Mouse (Mus musculus) retina, postnatal 7 days (tissue): ENCODE measurements around the gene Snx13.
A peak's percentile ranks its signal among the peaks of the same experiment; 100 is the strongest.

Experiments used
- DNase-seq: peaks from one replicate; pipeline ENCODE4 v3.0.0-alpha.2; 2012; ENCODE audit warnings: low read depth, low spot score

The Snx13 gene

DNA sequence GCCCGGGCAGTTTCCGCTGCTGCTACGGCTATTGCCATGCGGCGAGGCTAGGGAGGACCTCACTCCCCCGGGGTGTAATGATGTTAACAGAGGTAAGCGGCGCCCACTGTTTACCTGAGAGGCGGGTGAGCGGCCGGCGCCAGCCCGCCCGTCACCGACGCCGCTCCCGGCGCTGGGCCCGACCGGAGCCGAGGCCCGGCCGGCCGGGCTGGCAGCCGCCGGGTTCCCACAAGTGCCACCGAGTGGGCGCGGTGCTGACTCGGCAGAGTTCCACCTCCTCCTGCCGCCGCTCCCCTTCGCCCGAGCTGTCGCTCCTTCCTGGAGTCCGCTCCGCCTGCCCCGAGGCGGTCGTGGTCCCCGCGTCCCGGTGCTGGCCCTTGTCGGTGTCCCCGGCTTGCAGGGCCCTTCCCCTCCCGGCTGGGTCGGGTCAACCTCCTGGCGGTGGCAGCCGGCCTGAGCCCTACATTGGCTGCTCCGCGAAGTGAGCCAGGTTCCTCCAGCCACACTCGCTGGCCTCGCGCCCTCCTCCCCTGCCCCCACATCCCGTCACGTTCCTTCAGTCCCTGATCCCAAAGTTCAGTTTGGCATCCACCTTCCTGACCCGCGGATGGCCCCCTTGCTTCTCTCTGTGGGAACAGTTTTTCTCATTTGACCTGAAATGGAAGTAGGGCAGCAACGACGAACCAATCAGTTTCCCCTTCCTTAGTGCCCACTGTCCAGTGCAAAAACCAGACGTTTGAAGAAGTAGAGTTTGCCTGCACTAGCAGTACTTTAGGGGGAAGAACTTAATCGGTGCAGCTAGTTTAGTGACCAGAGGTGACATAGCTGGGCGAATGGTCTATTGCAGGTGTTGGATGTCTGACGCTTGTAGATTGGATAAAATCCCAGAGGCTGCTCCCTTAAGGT, 587 bp downstream of the Snx13 start:
- DNase-seq = peak; percentile 16

DNA sequence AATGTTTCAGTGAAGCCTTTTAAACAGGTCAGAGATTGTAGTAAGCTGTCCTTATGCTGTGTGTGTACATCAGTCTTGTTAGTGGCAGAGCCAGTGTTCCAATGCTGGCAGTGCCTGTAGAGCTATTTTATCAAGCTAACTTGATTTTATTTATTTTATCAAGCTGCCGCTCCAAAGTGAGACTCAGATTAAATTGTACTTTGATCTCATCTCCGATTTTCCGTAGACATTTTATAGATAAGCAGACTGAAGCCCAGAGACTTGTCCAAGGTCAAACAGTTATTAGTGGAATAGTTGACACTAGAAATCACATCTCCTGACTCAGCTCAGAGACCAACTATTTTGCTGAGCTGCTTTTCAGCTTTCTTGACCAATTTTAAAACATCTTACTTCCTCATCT, 1.9 kb downstream of the Snx13 start:
- DNase-seq = no peak

DNA sequence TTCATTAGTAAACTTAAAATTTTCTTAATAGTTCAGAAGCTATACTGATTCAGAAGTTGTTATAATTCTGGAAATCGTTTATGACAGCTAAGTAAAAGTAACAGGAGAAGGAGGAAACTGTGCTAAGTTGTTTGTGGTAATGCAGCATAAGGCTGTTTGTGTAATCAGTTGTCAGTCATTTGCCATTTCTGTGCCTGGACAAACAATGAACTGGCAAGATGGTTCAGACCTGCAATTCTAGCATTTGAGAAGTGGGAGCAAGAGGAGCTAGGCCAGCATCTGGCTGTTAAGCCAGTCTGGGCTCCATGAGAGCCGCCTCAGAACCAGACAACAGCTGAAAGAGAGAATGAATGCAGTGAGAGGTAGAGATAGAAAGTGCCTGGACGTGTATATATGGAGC, 3.5 kb downstream of the Snx13 start:
- DNase-seq = no peak

DNA sequence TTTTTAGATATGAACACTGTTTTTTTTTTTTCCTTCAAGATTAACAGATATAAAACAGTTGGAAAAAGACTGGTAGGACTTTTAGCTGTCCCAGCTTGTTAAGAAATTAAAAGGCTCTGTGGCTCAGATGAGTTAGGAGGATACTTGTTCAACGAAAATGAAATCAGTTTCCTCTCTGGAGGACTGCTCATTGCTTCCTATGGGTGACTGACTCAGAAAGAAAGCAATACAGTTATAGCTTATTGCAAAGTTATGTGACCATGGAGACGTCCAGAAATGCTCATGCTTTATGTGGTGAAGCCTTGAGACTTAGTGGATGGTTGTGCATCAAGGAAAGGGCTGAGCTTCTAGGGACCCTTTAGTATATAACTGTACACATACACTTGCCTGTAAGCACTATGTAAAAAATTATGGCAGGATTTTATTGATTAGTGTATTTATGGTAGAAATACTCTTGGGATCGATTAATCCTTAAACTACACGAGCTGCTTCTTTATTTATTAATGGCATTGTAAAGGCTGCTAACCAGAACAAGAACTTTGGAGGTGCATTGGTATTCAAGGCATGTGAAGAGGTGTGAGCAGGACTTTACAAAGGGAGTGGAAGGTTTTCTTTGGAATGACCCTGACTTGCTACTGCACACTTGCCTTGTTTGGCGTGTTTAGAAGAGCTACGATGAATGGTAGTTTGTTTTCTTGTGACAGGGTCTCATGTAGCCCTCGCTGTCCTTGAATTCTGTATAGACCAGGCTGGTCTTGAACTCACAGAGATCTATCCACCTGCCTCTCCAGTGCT, 4.2 kb downstream of the Snx13 start:
- no peak for DNase-seq

DNA sequence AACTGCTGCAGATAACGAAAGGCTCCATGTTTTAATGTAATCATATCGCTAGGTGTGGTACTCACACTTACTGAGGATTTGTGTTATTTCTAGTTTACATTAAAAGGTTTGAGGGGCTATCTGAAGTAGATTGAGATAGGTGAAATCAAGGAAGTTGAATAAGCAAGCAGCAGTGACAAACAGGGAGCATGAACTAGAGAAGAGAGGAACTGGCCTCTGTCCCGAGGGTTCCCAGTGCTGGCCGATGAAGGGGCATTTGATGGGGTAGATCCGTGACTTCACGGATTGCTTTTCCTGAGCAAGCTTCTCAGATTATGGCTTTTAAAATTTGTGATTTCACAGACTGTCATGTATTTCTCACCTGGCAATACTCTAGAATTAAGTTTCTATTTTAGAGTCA, 7.4 kb downstream of the Snx13 start:
- no peak for DNase-seq

DNA sequence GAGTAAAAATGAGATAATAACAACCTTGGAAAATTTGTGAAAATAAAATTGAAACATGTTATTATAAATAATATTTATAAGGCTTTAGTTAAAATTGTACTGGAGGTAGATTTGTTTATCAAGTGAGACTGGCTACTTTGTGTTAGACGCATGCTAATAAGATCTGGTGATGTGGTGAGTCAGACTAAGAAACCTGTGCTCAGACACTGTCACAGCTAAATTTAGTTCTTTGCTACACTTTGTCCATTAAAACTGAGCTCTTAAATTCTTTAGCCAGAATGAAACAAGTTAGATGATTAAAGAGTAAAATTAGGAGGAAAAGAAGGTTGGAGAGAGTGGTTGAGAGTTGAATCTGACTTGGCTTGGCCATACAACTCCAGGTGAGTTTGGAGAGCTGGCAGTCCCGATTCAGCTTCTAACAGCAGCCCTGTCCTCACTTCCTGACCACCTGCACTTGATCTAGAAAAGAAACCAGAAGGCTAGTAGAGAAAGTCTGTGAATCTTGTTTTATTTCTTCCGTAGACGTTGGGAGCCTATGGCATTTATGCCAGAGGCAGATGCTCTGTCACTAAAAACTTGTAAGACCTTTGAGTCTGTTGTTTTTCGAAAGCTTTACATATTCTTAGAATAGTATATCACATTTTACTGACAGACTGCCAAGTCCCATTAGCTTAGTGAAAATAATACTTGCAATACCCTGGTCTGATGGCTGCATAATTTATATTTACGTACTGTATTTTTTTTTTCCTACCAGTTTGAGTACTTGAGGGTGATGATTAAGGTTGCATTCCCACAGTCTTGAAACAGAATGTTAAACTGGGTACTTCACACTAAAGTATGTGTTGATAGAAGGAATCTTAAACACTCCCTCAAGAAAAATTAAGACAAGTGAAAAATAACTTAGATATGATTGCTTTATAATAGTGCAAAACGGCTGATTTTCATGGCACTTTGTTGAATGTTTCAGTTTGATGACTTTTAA, 8.4 kb downstream of the Snx13 start:
- DNase-seq = no peak

DNA sequence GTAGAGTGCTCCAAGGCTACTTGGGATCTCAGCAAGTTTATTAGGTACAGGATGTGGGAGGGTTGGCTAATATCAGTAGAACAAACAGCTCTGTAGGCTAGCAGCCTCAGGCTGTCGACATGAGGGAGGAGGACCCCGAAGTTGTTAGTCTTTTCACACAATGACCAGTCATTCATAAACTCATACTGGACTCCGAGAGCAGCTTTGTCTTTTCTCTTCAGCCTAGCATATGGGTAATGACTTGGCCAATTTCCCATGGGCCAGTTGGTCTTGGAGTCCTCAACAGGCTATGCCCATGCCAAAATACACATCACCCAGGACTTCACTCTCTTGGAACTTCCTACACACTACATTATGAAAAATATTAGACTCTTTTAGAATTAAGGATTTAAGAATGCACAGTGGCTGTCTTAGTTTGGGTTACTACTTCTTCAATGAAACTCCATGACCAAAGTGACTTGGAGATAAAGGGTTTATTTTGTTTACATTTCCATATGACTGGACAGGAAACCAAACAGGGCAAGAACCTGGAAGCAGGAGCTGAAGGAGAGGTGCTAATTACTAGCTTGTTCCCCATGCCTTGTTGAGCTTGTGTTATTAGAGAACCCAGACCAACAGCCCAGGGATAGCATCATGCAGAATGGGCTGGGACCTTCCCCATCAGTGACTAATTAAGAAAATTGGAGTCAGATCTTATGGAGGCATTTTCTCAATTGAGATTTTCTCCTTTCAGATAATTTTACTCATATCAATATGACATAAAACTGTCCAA, 16.9 kb downstream of the Snx13 start:
- DNase-seq = no peak

DNA sequence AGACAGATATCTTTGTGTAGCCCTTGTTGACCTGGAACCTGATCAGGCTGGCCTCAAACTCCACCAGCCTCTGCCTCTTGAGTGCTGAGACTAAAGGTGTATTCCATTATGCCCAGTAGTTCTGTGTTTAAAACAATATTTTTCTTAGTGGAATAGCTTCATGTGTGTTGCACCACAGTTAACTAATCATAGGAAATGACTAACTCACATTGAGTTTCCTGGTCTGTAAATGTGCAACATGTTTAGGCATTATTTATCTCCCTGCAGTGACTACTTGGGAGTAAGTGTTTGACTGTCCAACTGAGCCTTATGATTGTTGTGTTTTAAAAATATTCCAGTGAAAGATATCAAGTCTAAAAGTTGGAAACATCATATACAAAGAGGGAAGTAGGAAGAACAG, 20.6 kb downstream of the Snx13 start:
- no peak for DNase-seq

DNA sequence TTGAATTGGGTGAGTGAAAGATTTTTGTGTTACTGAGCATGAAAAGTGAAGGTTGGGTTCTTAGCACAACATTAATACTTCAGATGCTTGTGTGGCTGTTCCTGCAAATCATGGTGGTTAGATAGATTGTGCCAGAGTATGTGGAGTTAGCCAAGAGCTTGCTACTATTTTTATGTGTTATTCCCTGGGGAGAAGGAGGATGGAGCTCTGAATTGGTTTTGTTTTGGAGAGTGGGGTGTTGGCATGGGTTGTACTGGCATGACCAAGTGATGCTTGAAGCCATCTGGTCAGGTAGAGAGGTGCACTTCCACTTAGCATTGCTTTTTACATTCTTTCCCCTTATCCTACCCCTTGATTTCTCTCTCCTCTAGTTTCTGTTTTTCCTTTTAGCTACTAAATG, 24.4 kb downstream of the Snx13 start:
- no peak for DNase-seq

DNA sequence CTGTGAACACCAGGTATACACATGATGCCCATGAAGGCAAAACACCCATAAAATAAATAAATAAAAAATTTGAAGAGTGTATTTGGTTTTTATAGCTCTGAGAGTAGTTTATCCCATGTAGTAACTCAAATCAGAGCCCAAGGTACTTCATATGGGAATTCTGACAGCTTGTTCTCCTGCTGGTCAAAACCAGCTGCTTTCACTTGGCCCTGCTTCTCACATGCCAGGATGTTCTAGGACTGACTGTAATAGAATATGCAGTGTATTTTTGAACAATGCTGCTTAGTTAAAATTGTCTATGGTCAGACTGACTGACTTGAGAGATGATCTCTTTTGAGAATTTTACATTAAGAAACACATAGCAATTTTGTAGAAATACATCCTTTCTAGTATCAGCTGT, 25.2 kb downstream of the Snx13 start:
- DNase-seq = no peak

DNA sequence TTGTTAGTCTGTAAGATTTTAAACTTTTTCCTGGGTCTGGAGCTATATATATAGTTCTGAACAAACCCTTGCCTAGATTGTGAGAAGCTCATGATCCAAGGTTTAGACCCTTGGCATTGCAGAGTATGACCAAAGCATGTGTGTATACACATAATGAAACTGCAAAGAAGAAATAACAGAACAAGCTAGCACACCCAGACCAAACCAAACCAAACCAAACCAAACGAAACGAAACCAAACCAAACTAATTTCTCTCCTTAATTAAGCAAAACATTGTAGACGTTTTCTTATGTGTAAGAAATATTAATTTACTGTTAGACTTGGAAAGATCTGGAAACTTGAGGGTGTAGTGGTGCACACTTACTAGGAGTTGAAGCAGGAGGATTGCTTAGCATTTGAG, 29.0 kb downstream of the Snx13 start:
- no peak for DNase-seq

DNA sequence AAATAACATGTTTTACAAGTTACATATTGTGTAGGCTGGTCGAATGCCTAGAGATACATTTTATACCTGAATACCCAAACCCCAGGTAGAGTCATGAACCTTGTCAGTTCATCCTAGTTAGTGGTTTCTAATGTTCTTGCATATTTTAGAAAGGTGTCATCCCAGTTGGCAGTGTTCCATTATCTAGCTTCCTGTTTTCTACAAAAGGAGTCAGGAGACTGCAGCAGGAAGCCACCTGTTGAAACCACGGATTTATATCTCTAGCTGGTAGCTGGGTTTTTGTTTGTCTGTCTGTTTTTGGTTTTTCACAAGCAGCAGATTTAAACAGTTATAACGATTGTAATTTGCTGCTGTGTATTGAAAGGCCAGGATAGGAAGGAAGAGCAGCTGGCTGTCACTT, 76.6 kb downstream of the Snx13 start:
- DNase-seq = no peak

DNA sequence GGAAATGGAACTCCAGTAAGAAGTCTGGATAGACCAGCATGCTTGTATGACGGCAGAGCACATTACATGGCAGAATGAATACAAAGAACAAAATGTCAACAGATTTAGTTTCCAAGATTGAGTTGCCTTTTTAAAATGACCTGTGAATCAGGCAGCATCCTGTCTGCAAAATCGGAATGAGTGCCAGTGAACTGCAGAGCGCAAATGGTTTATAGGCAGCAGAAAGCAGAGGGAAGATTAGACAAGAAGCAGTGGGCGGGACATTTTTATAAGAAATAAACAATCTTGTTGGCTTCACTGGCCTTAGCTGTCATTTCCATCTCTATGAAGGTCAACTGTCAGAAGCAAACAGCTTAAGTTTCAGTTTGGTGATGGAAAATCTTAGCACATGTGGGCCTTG, 106.2 kb downstream of the Snx13 start:
- no peak for DNase-seq

DNA sequence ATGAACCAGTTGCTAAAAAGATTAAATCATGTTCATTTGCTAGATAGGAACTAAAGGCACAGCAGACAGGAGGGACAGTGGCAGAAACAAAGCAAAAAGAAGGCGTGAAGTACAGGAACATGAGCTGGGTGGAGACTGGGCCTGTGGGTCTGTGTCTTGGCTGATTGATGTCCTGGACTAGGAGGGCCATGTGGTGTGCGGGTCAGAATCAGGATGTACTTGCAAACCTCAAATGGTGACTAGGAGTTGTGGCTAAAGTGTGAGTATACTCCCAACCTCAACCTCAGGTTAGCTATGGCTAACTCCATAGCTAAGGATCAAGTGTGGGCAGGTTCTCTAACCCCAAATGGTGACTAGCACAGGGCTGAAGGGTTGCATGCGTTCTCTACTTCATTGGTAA, 107.2 kb downstream of the Snx13 start:
- no peak for DNase-seq

DNA sequence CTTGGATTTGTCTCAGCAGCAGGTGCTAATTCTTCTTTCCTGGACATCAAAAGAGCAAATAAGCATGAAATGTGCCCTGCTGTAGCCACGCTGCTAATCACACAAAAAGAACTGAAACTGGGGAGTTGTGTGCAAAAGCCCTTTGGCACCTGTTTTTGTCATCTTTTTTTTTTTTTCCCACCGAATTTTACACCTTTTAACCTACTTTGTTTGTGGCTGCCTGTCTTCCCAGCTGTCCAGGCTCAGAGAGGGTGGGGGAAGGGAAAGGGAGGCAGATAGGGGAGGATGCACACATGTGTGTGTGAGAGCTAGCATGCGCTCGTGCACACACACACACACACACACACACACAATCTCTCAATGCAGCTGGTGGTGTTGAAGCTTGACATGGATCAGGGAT, 110.3 kb downstream of the Snx13 start:
- no peak for DNase-seq

DNA sequence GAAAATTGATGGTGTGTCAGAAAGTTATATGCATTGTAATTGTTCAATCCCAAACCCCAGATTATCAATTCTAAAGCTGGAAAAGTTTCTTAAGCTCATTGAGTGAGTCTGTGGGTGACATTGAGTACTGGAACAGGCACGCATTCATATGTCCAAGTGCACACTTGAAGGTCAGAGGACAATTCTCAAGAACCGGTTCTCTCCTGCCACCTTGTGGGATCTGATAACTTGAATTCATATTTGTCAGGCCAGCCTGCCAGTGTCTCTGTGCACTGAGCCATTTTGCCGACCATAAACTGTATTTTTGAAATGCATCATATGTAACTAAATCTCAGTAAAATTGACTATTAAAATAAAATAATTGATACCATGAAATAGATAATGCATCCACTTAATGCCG, 114.7 kb downstream of the Snx13 start:
- no peak for DNase-seq

DNA sequence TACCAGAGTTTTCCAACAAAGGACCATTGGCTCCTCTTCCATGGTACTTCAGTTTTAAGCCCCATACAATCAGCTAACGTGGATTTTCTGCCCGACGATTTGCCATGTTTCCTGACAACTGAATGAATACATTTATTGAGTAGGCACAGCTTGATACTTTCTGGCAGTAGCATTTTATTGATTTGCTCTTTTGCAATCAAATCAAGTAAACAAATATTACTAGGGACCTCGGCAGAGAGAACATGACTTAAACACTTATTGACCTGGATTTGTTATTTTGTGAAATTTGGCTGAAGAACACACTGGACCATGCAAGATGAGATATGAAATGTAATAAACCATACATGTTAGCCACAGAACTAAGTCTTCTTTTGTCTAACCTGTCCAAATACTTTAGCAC, 123.3 kb downstream of the Snx13 start:
- DNase-seq = no peak

DNA sequence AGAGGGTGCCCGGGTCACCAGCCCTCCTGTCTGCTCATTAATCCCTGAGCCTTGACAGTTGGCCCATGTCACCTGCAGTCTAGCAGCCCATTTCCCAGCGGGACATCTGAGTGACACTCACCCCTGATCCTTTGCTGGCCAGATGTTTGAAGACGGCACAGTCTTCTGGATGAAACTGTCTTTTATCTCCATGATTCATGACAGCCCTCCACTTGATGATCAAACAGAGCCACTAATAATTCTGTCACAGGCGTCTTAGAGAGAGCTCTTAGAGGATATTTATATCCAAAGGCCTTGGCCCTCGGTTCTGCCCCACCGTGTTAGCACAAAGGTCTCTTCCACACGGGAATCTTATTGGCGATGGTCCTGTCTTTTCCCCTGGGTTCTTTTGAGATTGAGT, 129.0 kb downstream of the Snx13 start:
- DNase-seq = no peak

DNA sequence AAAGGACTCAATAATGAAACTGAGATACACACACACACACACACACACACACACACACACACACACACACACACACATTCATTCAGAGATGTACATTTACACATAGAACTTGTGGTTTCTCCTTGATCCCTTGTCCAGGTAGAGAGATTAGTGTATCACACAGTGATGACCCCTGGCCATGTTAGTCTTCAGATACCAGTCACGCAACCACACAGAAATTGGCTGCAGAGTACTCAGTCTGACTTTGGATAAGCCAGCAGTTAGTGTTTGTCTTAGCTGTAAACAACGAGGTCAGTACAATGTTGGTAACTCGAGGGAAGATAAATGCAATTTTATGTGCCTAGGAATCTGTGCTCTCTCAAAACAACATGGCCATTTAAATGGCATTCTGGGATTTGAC, 129.6 kb downstream of the Snx13 start:
- DNase-seq = no peak

DNA sequence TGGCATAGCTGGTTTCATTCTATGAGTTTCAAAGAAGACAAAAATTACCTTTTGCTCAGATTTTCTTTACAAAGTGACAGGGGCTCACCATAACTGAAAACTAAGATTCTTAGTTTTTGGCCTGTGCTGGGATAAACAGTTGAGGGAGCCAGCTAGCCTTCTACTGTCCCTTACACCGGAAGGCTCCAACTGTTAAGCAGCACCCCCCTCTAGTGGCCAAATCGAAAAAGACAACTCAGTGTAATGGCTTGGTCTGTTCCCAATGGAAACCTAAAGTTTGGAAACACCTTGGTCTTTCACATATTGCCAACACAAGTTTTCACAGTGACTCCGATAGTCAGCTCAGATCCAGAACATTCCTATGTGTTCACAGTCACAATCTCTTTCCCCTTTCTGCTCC, 135.7 kb downstream of the Snx13 start:
- peak; percentile 78 for DNase-seq

DNA sequence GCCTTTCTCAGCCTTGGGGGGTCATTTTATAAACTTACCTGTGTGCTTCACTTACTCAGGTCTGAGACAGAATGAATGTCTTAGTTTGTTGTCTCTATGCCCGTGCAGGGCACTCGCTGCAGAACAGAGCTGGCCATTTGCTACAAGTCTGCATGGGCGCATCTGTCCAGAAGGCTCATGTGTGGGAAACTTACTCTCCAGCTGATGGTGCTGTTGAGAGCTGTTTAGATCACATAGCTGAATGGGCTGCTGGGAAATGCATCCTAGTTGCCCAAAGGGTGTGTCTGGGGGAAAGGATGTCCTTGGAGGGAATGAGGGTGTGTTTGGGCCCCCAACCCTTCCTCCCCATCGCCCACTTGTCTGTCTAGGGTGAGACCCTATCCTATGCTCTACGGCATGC, 137.3 kb downstream of the Snx13 start:
- no peak for DNase-seq
